In the genomic region with DNA sequence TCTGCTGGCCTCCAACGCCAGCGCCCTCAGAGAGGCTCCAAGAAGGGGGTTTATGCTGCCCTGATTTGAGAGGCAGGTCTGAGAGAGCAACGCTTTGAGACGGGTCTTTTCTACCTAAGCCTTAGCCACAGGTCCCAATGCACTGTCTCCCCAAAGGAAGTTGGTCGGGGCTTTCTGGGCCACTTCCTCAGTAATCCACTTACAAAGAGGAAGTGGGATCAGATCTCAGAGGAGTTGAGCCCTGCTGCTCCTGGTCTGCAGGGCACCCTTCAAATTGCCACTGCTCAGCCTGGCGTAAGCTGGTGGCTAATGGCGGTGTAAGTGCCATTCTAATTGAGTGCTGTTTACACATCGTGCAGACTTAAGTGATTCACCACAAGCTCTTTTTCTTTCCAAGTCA, we compare ENCODE assay signal across 28 mouse cellular contexts. TPM values are rescaled to one million over a fixed set of nuclear protein-coding genes. Genes with fewer than 3 reads are reported as not detected.
DNase-seq lines count a peak whose midpoint lies in the region; ATAC-seq lines count a peak whose summit lies in the region.
"Had no signal": no experiment of that assay in that cellular context is flagged by ENCODE, and none has a peak within 500 bp of the region (broad histone marks: within the 10 kb centered on the region; RNA-seq: fewer than 3 reads in every experiment).

No protein-coding gene starts in this region.

- no peak overlapping the region for H3K4me3 ChIP-seq in embryonic facial prominence, embryonic 10.5 days
- no peak overlapping the region for H3K4me3 ChIP-seq in macrophage (ENCODE audit: inconsistent target)
- no peak overlapping the region for H3K4me3 ChIP-seq in midbrain, embryonic 13.5 days (replicated peaks)
- H3K4me3 ChIP-seq: embryonic facial prominence, embryonic 12.5 days; heart, embryonic 15.5 days; kidney, embryonic 15.5 days; limb, embryonic 15.5 days; liver, embryonic 15.5 days; neural tube, embryonic 15.5 days had no signal

- no peaks in the 10 kb centered on the region for H3K36me3 ChIP-seq in embryonic facial prominence, embryonic 10.5 days (replicated peaks)
- no peaks in the 10 kb centered on the region for H3K36me3 ChIP-seq in macrophage (ENCODE audit: inconsistent target)
- no peaks in the 10 kb centered on the region for H3K36me3 ChIP-seq in splenic B cell, adult 2 months (ENCODE audit: control insufficient read depth, insufficient read depth, low read length, poor library complexity, severe bottlenecking)
- H3K36me3 ChIP-seq in midbrain, embryonic 13.5 days: no peaks in the 10 kb centered on the region
- H3K36me3 ChIP-seq: embryonic facial prominence, embryonic 12.5 days; heart, embryonic 15.5 days; kidney, embryonic 15.5 days; limb, embryonic 15.5 days; liver, embryonic 15.5 days; neural tube, embryonic 15.5 days had no signal

- ATAC-seq in midbrain, embryonic 13.5 days: no peak
- ATAC-seq: activated CD4-positive, CD25-positive, alpha-beta regulatory T cell, adult 4 months; hindbrain, embryonic 16.5 days; intestine, postnatal 0 days; midbrain, embryonic 16.5 days had no signal

- no peaks in the 10 kb centered on the region; the same call in 1 of the 2 replicates for H3K27me3 ChIP-seq in embryonic facial prominence, embryonic 10.5 days (replicated peaks; ENCODE audit: low read depth, poor library complexity, severe bottlenecking)
- H3K27me3 ChIP-seq in splenic B cell, adult 2 months (ENCODE audit: control insufficient read depth, insufficient read depth, low read length, poor library complexity, severe bottlenecking): no peaks in the 10 kb centered on the region
- H3K27me3 ChIP-seq in midbrain, embryonic 13.5 days: no peaks in the 10 kb centered on the region
- H3K27me3 ChIP-seq: embryonic facial prominence, embryonic 12.5 days; kidney, embryonic 15.5 days; limb, embryonic 15.5 days; liver, embryonic 15.5 days; neural tube, embryonic 15.5 days had no signal

- DNase-seq in retina, postnatal 1 day: peak; percentile 46
- no peak for DNase-seq in retina, embryonic 14.5 days (ENCODE audit: low spot score)
- no peak for DNase-seq in embryonic facial prominence, embryonic 10.5 days (ENCODE audit: low spot score)
- peak; percentile 2 for DNase-seq in splenic B cell, adult 2 months (ENCODE audit: low read depth, low spot score)
- DNase-seq in left cerebral cortex, postnatal 25 days (ENCODE audit: low spot score in 2 of 2): no peak
- DNase-seq: adrenal gland, postnatal 10 days; cerebellum, adult 9-11 months; gastrocnemius, postnatal 36 days; heart, postnatal 36 days; kidney, postnatal 4 days; layer of hippocampus, adult 9-11 months; thymus, adult 18-20 months; thymus, postnatal 4 days had no signal

- WGBS in embryonic facial prominence, embryonic 10.5 days: 71% methylated on average over 8 of the region's 8 CpGs
- WGBS in macrophage (ENCODE audit: missing documents): 2% methylated on average over 8 of the region's 8 CpGs
- 73% methylated on average over 8 of the region's 8 CpGs for WGBS in midbrain, embryonic 13.5 days

- no peaks in the 10 kb centered on the region for H3K9me3 ChIP-seq in embryonic facial prominence, embryonic 10.5 days
- no peaks in the 10 kb centered on the region for H3K9me3 ChIP-seq in midbrain, embryonic 13.5 days
- H3K9me3 ChIP-seq: embryonic facial prominence, embryonic 12.5 days; heart, embryonic 15.5 days; kidney, embryonic 15.5 days; limb, embryonic 15.5 days; liver, embryonic 15.5 days; neural tube, embryonic 15.5 days had no signal

- peak overlapping the region; percentile 57; the same call in 1 of the 2 replicates for H3K27ac ChIP-seq in embryonic facial prominence, embryonic 10.5 days (replicated peaks)
- H3K27ac ChIP-seq in macrophage: peak overlapping the region; percentile 35
- H3K27ac ChIP-seq in midbrain, embryonic 13.5 days: no peak overlapping the region
- H3K27ac ChIP-seq: embryonic facial prominence, embryonic 12.5 days; heart, embryonic 15.5 days; kidney, embryonic 15.5 days; limb, embryonic 15.5 days; liver, embryonic 15.5 days; neural tube, embryonic 15.5 days had no signal

- peaks cover 28% of the 10 kb centered on the region for H3K4me1 ChIP-seq in embryonic facial prominence, embryonic 10.5 days
- peaks cover 26% of the 10 kb centered on the region for H3K4me1 ChIP-seq in midbrain, embryonic 13.5 days (replicated peaks)
- H3K4me1 ChIP-seq: liver, embryonic 15.5 days had no signal

- no peaks in the 10 kb centered on the region for H3K79me2 ChIP-seq in macrophage (ENCODE audit: inconsistent target)

- intact Hi-C loops in left cerebral cortex, postnatal 25 days (cut with DNase I): no loop called here

- no peak overlapping the region for H3K9ac ChIP-seq in midbrain, embryonic 13.5 days (replicated peaks)
- H3K9ac ChIP-seq: embryonic facial prominence, embryonic 12.5 days; heart, embryonic 15.5 days; kidney, embryonic 15.5 days; limb, embryonic 15.5 days; liver, embryonic 15.5 days; neural tube, embryonic 15.5 days had no signal

- H3K4me2 ChIP-seq in midbrain, embryonic 13.5 days (replicated peaks): no peak overlapping the region
- H3K4me2 ChIP-seq: embryonic facial prominence, embryonic 12.5 days; heart, embryonic 15.5 days; kidney, embryonic 15.5 days; limb, embryonic 15.5 days; liver, embryonic 15.5 days; neural tube, embryonic 15.5 days had no signal

RNA-seq across cellular contexts. Expression of a gene that starts 45.7 kb away (rescaled TPM):
- 63.8 and 64.4 TPM in 2 replicates for polyA plus RNA-seq in embryonic facial prominence, embryonic 10.5 days (2016; fragmentation: Nextera tagmentation; extraction: Ambion mirVana)
- under 1 TPM in 1 of 26 experiments, not detected in 25; 0.25 TPM for total RNA-seq in macrophage (2018; cell fraction: chromatin; rRNA removed)
- not detected for total RNA-seq in macrophage (2018; cell fraction: cytosol; rRNA removed)
- not detected for total RNA-seq in macrophage (2018; cell fraction: nucleus; rRNA removed)
- not detected in 3 replicates for polyA plus RNA-seq in macrophage (2018)
- 10 to 100 TPM; 57.7 to 62.6 TPM for total RNA-seq in left cerebral cortex, postnatal 25 days (2021)
- polyA plus RNA-seq in midbrain, embryonic 13.5 days (2015; fragmentation: Nextera tagmentation; extraction: Ambion mirVana): 224 and 225 TPM in 2 replicates
- total RNA-seq: megakaryocyte-erythroid progenitor cell, adult 5-6 weeks; MEL had no signal
- polyA plus RNA-seq: activated CD4-positive, CD25-positive, alpha-beta regulatory T cell, adult 4 months; C2C12 had no signal

Comparison
In these comparisons a context has a peak if more than half of its experiments do, and no peak if none do; other contexts are left out.
1. DNase-seq: peak in retina, postnatal 1 day (single experiment) and splenic B cell, adult 2 months (single experiment); none in retina, embryonic 14.5 days (single experiment), embryonic facial prominence, embryonic 10.5 days (single experiment) and left cerebral cortex, postnatal 25 days (0 of 2).
2. RNA of a gene that starts 45.7 kb away (polyA plus RNA-seq): 224 to 225 TPM in midbrain, embryonic 13.5 days and 63.8 to 64.4 TPM in embryonic facial prominence, embryonic 10.5 days; not detected in macrophage; every median in the first group is over 10 times any median in the second.